Mouse (Mus musculus) spleen, postnatal 0 days (tissue): ENCODE results near the gene Hdgf. TPM values are rescaled to one million over a fixed set of nuclear protein-coding genes. Genes with fewer than 3 reads are reported as not detected.

ENCODE experiments used
- polyA plus RNA-seq: library from polyadenylated mRNA; unstranded; fragments of >200 nt; fragmentation: Nextera tagmentation; extraction: Ambion mirVana; gene quantifications from 2 replicates; pipeline ENCODE4 v1.2.1, GENCODE M21; 2015

The Hdgf gene
- 277 and 306 TPM in 2 replicates for polyA plus RNA-seq

GRCm38 (mm10) chr3:87905880-87906485, at the start of gene Hdgf:
Gene Hdgf (plus strand): TSS chr3:87906321.

GRCm38 (mm10) chr3:87885281-87886003, 20.7 kb upstream of the Hdgf start, which contains the start of gene Prcc:
Gene Prcc (minus strand): TSS chr3:87885608.

GRCm38 (mm10) chr3:87919336-87920108, 13.4 kb downstream of the Hdgf start, which contains the start of gene Mrpl24:
Gene Mrpl24 (plus strand): TSS chr3:87919506.

GRCm38 (mm10) chr3:87930078-87930795, 24.1 kb downstream of the Hdgf start, which contains the start of the genes Isg20l2 and Rrnad1:
Gene Isg20l2 (plus strand): TSS chr3:87930314.
Gene Rrnad1 (minus strand): TSS chr3:87930717.

GRCm38 (mm10) chr3:87948378-87949265, 42.5 kb downstream of the Hdgf start, which contains the start of gene Crabp2:
Gene Crabp2 (plus strand): TSS chr3:87948666.

Other genes starting within 250 kb of the Hdgf start
- gene Lrrc71, start 157.7 kb upstream of the Hdgf start, polyA plus RNA-seq, result 0.17 and 0.23 TPM in 2 replicates
- gene Ntrk1, start 111.2 kb upstream of the Hdgf start, polyA plus RNA-seq, result 0.06 and 0.18 TPM in 2 replicates
- gene Insrr, start 109.4 kb upstream of the Hdgf start, polyA plus RNA-seq, result not detected in 2 replicates
- gene Pear1, start 82.0 kb upstream of the Hdgf start, polyA plus RNA-seq, result 10.1 and 11.7 TPM in 2 replicates
- gene Sh2d2a, start 59.6 kb upstream of the Hdgf start, polyA plus RNA-seq, result 0.79 and 1.2 TPM in 2 replicates
- 9.0 and 10.1 TPM in 2 replicates for gene Prcc, start 20.7 kb upstream of the Hdgf start, polyA plus RNA-seq
- gene Mrpl24, start 13.2 kb downstream of the Hdgf start, polyA plus RNA-seq, result 55.8 and 56.3 TPM in 2 replicates
- gene Isg20l2, start 24.0 kb downstream of the Hdgf start, polyA plus RNA-seq, result 31.2 TPM in 2 replicates
- 8.6 and 9.3 TPM in 2 replicates for gene Rrnad1, start 24.4 kb downstream of the Hdgf start, polyA plus RNA-seq
- 0.13 and 0.23 TPM in 2 replicates for gene Crabp2, start 42.3 kb downstream of the Hdgf start, polyA plus RNA-seq
- gene Nes, start 64.8 kb downstream of the Hdgf start, polyA plus RNA-seq, result 3.8 and 4.2 TPM in 2 replicates
- 0.04 TPM in 1 of 2 replicates, not detected in the other for gene Bcan, start 93.9 kb downstream of the Hdgf start, polyA plus RNA-seq
- not detected in 2 replicates for gene Hapln2, start 121.3 kb downstream of the Hdgf start, polyA plus RNA-seq
- 24.4 and 25.0 TPM in 2 replicates for gene Gpatch4, start 136.8 kb downstream of the Hdgf start, polyA plus RNA-seq
- gene Naxe, start 152.2 kb downstream of the Hdgf start, polyA plus RNA-seq, result 54.5 and 63.5 TPM in 2 replicates
- not detected in 2 replicates for gene Ttc24, start 172.0 kb downstream of the Hdgf start, polyA plus RNA-seq
- gene Iqgap3, start 175.7 kb downstream of the Hdgf start, polyA plus RNA-seq, result 8.6 and 9.2 TPM in 2 replicates
- 11.0 and 13.3 TPM in 2 replicates for gene Mef2d, start 236.1 kb downstream of the Hdgf start, polyA plus RNA-seq